Mouse (Mus musculus) thymus, adult 18-20 months (tissue): ENCODE results near the gene Wdr54.
"Not testable (repeated sequence)": the region's sequence is repeated elsewhere in the genome, so short reads cannot be mapped to it uniquely, and the experiment has no call there.

Experiments used
- DNase-seq, 2 experiments: peaks; one replicate each; pipeline ENCODE4 v3.0.0; 2022; ENCODE audit warnings: mixed read lengths in 2 of 2

Gene Wdr54

GRCm38 (mm10) chr6:83159456-83159855, 3.3 kb upstream of the Wdr54 start:
- not testable (repeated sequence) for DNase-seq

DNA sequence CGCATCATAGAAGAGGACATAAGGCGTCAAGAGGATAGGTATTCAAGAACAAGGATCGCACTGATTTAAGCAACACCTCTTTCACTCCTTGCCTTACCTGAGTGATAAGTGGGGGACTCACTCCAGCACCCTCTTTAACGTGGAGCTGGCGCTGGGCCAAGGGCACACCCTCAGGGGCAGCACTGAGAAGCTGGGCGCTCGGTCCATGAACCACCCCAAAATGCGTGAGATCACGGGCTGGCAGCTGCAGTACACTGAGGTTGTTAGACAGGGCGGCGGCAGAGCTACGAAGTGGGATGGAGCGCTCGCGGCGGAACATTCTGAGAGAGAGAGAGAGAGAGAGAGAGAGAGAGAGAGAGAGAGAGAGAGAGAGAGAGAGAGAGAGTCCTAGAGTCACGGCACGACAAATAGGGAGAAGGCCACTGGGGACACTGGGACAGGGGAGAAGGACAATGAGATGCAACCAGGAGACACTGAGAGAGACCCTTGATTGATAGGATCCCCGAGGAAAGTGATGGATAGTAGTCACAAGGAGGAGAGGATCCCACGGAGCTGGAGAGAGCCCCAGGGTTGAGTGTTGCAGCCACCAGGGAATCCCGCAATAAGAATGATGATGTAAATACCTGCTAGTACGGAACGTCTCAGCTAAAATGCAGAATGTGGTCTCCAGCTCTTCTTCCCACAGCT, 502 bp downstream of the Wdr54 start:
- no peak for DNase-seq

DNA sequence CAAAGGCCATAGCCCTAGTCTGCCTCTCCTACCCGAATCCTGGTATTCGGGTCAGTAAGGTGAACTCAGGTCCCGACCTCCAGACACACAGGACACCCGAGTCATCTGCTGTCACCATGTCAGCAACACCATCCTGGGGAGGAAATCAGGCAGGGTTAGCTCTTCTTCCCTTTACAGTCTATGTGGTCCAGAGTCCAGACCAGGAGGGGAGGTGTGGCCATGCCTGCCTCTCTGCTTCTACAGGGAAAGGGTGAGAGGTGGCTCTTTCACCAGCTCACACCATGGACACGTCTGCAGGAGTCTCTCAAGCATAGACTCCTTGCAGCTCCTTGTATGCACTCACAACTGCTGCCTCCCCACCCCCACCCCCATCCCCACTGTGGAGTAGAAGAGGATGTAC, 2.7 kb downstream of the Wdr54 start:
- DNase-seq: no peak

DNA sequence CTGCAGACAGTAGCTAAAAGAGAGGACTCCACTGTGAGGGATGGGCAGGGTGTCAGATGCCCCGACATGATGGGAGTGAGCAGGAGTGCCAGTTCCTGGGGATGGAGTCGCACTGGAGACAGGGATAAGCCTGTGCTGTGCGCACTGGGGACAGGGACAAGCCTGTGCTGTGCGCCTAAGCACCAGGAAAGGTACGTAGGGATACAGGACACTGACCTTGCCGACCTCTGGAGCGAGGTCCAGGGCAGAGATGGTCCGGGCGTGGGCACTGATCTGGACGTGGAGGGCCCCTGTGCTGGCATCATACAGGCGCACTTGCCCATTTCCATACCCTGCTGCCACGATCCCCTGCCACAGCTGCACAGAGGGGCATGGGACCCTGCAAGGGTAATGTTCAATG, 3.2 kb downstream of the Wdr54 start:
- no peak for DNase-seq

DNA sequence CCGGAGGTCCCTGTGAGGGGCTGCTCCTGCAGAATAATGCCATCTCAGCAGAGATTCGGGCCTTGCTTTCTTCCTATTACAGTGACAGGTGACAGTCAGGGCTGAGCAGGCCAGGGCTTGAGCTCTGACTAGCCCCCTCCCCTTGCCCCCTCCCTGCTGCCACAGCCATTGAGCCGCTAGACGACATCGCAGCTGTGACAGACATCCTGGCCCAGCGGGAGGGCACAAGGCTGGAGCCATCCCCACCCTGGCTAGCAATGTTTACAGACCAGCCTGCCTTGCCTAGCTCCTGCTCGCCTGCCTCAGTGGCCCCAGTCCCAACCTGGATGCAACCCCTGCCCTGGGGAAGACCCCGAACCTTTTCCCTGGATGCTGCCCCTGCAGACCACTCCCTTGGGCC, 4.5 kb downstream of the Wdr54 start:
- DNase-seq: no peak

- DNase-seq: no peak
Measured at GRCm38 (mm10) chr6:83147280-83147679, 8.9 kb downstream of the Wdr54 start.

DNA sequence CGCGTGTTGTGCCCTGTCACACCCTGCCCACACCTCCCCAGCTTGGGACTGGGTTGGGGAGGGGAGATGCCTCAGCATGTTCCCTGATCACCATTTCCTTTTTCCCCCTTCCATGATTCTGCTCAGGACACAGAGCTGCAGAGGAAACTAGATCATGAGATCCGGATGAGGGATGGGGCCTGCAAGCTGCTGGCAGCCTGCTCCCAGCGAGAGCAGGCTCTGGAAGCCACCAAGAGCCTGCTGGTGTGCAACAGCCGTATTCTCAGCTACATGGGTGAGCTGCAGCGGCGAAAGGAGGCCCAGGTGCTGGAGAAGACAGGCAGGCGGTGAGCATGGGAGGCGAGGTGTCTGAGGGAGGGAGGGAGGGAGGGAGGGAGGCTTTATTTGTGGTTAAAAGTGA, 10.4 kb downstream of the Wdr54 start:
- no peak for DNase-seq

GRCm38 (mm10) chr6:83145209-83145608, 11.0 kb downstream of the Wdr54 start:
- no peak for DNase-seq

- no peak for DNase-seq
Measured at GRCm38 (mm10) chr6:83142886-83143285, 13.3 kb downstream of the Wdr54 start.

DNA sequence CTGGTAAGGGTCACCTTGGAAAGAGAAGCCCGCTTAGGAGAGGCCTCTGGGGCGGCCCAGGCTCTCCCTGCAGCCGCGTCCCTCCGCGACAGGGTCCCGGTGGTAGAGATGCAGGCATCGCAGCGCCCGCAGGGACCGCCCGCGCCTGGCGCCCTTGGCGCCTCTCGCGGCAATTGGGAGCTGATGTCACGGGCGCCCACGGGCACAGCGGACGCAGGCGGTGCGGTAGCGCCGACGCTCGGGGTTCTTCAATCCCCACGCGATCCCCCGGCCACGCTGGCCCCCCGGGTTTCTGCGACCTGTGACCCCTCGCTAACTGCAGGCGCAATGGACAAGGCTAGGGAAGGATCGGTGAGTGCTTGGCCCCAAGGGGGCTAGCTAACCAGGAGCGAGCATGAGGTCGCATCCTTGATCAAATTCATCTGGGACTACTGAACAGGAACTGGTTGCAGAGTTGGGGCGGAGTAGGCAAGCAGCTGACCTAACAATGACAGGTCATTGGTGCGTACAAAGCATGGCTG, 13.9 kb downstream of the Wdr54 start:
- DNase-seq: no peak

DNA sequence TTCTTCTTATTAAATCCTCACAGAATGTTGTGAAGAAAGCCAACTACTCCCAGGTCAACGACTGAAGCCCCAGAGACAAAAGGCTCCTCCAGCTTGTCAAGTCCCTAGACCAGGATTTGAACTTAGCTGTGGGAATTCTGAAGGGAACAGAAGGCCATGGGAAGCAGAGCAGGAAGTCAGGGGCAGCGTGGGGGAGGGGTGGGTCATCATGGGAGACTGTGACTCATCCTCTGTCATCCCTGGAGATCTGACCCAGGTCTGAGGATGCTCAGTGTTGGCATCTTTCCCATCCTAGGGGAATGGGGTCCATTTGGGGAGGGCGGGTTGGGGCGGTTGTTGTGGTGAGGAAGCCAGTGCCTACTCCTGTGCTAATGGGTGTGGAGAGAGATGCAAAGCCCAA, 14.6 kb downstream of the Wdr54 start:
- no peak for DNase-seq

DNA sequence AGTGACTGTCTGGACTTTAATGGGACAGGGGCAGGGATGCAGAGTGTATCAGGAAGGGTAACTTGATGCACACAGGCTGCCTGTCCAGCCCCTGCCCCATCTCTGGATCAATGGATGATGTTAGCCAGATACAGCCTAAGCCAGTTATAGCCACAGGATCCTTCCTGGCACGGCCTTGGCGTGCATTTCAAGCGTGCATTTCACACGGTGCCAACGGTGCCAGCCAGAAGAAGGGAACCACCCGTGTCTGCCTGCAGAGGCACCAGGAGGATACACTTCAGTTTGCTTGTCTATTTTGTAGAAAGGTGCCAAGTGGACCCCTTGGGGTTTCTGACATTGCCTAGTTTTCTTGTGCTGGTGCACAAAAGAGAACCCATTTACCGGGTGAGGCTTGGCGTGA, 16.2 kb downstream of the Wdr54 start:
- DNase-seq: no peak

DNA sequence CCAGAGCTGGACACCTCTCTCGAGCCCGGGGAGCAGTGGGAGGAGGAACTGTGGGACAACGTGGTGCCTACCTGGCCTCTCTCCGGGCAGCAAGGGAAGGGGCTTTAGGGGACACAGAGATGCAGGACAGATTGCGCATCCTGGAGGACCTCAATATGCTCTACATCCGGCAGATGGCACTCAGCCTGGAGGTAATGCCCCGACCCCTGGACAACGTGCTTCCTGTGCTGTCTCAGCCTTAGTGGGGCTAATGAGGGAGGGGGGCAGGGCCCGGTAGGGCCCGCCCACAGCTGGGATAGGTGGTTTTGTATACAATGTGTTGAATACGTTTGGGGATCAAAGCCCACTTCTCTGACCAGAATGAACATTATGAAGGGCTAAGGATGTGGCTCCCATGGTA, 18.1 kb downstream of the Wdr54 start:
- DNase-seq: no peak

DNA sequence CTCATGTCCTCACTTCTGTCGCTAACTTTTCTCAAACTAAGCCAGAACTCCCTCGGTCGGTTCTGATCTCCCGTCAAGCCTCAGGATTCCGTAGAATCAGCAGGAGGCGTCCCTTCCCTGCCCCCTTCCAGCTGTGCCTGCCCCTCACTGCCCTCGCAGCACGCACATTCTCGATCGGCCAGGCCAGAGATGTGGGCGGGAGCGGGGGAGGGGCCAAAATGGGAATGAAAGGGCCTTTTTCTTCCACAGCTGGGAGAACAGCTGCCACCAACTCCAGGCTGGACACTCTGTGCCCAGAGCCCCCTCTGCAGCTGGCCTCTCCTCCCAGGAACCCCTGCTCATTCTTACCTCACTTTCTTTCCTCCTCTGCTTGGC, 18.6 kb downstream of the Wdr54 start:
- DNase-seq: no peak

DNA sequence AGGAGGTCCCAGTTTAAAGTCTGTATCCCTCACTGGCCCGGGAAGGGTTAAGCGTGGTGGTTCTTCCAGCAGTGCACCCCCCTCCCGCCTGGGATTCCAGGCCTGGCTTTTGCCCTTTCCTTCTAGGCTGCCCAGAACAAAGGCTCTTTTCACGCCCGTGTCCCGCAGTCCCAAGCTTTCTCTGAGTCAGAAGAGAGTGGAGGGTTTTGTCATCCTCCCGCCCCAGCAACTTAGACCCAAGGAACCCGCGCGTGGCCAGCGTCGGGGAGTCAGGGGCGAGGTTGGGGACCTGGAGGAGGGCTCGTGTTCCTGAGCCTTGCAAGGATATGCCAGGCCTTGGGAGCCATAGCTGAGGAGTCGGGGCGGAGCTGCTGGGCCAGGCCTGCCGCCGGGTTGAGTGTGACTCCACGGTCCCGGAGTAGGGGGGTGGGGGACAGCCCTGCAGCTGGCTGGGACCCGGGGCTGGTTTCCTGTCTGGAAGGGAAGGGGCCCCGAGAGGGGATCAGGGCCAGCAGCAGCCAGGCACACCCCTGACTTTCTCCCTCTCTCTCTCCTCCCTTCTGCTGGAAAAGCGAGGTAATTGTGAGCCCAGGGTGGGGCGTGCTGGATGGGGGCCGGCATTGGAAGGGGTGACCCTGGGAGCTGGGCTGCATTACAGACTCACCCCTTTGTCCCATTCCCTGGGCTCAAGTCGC, 19.2 kb downstream of the Wdr54 start:
- peak in 1 of 2 experiments; percentile 21 for DNase-seq

DNA sequence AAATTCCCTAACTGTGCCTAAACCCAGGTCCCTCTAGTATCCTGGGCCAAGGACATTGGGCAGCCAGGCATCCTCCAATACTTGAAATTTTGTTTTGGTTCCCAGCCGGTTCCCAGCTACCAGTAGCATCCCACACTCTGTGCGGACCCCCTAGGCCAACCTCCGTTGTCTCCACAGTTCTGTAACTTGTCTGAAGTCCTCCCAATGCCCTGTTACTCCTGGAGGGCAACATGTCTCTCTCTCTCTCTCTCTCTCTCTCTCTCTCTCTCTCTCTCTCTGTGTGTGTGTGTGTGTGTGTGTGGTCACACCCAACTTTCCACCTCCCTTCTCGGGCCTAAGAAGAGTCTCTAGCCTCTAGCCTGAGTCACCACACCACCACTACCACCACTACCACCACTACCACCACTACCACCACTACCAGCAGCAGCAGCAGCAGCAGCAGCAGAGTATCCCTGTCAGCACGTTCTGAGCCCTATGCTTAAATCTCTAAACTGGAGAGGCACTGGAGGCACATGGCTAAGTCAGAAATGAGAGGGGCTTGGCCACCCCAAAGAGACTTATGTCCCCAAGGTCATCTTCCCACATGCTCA, 19.8 kb downstream of the Wdr54 start:
- no peak for DNase-seq

- DNase-seq: no peak
Measured at GRCm38 (mm10) chr6:83135571-83136161, 20.5 kb downstream of the Wdr54 start.

GRCm38 (mm10) chr6:83134951-83135513, 21.2 kb downstream of the Wdr54 start, which contains the start of gene Rtkn:
Rtkn (plus strand) TSS chr6:83135463.
- no peak for DNase-seq

DNA sequence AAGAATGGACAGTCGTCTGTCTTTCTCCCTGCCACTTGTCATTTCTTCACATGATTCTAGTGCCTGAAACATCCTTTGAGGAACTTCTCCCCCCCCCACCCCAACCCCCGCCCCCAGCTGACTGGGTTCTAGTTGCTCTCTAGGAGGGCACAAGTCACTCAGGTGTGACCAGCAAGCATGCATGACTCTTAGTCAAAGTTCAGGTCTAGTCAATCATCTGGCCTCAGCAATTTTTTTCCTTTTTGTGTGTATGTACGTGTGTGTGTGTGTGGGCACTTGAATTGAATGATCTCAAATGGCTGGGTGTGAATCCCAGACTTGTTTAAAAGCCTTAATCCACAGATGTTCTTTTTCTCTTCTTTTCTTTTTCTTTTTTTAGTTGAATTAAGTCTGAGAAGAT, 22.0 kb downstream of the Wdr54 start:
- no peak for DNase-seq

GRCm38 (mm10) chr6:83132176-83132919, 23.8 kb downstream of the Wdr54 start:
- no peak for DNase-seq

- DNase-seq: no peak
Measured at GRCm38 (mm10) chr6:83131469-83132034, 24.6 kb downstream of the Wdr54 start.

- no peak for DNase-seq
Measured at GRCm38 (mm10) chr6:83127419-83127818, 28.8 kb downstream of the Wdr54 start.
